Mouse (Mus musculus) fat pad, adult 2 months (tissue): ENCODE results near the gene Lhfpl3.

Experiments used
- DNase-seq: peaks from one replicate; pipeline ENCODE4 v3.0.0-alpha.2; 2011; ENCODE audit warnings: low read depth, low spot score; ENCODE audit errors: extremely low read depth

The Lhfpl3 gene

DNA sequence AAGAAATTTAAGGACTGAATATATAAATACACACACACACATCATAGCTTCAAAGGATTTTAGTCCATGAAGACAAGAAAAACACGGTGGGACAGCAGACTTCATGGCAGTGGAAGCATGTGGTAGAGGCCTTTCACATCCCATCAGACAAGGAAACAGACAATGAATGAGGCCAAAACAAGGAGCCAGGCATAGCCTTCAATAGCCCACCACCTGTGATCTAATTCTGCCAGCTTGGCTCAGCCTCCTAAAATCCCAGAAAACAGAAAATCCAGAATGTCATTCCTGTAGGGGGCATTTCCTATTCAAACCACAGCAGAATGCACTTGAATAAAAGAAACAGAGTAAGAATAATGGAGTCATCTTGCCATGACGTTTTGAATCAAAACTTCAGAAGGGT, 381.0 kb downstream of the Lhfpl3 start:
- DNase-seq: no peak

DNA sequence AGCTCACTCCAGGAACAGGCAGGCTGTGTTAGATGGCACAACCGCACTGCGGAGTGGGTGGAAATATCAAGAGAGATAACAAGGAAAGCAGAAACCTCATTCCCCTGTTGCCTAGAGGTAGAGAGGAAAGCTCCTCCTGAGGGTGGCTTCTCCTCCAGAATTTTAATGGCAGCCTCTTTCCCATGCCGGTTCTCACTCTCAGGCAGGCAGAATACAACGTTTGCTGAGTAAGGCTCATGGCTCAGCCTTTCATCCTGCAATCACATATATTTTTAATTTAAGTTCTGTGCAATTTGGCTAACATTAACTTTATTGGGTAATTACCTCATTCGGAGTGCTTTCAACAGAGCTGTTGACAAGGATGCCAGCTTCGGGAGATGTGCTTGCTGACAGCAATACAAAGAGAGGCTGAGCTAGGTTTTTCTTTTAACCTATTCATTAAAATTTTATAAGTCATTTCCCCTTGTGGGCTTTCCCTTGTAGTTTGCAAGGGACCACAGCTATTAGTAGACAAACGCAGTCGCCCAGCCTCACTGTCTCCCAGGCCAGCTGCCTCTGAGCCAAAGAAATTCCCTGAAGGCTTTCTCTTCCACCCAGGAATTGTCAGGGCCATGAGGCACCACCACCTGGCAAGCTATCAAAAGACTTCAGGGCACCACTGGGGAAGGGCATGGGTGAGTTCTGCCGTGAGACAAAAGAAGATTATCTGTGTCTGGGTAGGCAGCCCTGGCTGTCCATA, 394.5 kb downstream of the Lhfpl3 start:
- no peak for DNase-seq

DNA sequence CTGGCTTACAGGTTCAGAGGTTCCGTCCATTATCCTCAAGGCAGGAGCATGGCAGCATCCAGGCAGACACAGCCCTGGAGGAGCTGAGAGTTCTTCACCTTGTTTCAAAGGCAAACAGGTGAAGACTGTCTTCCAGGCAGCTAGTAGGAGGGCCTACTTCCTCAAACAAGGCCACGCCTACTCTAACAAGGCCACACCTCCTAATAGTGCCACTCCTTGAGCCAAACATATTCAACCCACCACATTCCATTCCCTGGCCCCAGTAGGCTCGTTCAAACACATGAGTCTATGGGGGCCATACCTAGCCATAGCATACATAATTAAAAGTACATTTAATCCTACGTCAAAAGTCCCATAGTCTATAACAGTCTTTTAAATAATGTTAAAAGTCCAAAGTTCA, 407.4 kb downstream of the Lhfpl3 start:
- DNase-seq: no peak

- DNase-seq: no peak
These were observed 408.6 kb downstream of the Lhfpl3 start for GRCm38 (mm10) chr5:23154439-23154838.

DNA sequence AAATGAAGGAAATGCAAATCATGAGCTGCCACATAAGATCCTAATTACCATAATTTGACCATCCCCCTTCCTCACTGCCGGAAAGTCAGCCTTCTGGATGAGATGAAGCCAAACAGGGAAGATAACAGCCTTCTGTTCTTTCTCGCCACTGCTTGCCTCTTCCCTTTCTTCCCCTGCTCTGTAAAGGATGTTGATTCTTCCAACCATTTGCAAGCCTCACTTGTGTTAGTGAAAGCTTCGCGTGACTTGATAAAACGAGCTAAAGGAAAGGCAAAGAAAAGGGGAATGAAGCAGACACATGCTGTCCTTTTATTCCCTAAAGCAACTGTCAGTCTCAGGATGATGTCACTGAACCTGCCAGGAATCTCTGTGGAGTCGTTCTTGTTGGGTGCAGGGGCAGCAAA, 420.1 kb downstream of the Lhfpl3 start:
- DNase-seq: no peak

- no peak for DNase-seq
These were observed 420.8 kb downstream of the Lhfpl3 start for GRCm38 (mm10) chr5:23166658-23167057.

GRCm38 (mm10) chr5:23189633-23190032, 443.8 kb downstream of the Lhfpl3 start:
- DNase-seq: no peak

DNA sequence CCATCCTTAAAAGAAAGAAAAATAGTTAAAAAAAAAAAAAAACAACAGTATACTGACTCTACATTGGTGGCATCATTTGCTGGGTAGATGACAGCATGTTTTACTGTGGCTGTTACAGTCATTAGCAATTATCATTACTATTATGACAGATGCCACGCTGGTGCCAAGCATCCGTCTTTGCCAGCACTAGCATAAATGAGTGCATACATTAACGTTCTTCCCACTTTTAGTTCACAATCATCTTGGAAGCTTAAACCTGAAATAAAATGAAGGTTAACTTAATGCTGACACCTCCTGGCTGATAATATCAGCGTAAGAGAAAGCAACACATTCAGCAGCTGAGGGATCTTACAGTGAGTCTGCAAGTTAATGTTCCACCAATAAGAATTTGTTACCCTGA, 451.0 kb downstream of the Lhfpl3 start:
- DNase-seq: no peak

DNA sequence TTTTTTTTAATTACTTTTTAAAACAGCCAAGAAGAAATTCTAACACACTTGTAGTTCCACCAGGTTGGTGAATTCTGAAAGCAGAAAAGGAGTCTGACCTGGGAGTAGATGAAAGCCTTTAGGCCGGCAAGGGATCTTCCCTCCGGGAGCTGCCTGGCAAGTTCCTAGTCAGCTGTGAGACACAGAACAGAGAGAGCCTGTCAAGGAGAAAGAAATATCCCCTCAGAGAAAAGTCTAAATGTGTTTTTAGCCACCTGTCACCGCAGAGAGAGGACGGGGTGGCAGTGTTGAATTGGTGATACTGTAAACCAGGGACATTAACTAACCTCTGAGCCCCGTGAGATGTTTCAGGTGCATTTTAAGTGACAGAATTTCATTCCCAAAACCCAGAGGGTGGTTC, 467.2 kb downstream of the Lhfpl3 start:
- DNase-seq: no peak

- no peak for DNase-seq
These were observed 468.8 kb downstream of the Lhfpl3 start for GRCm38 (mm10) chr5:23214646-23215045.

GRCm38 (mm10) chr5:23219655-23220054, 473.8 kb downstream of the Lhfpl3 start:
- no peak for DNase-seq

- DNase-seq: no peak
These were observed 479.1 kb downstream of the Lhfpl3 start for GRCm38 (mm10) chr5:23224759-23225536.

DNA sequence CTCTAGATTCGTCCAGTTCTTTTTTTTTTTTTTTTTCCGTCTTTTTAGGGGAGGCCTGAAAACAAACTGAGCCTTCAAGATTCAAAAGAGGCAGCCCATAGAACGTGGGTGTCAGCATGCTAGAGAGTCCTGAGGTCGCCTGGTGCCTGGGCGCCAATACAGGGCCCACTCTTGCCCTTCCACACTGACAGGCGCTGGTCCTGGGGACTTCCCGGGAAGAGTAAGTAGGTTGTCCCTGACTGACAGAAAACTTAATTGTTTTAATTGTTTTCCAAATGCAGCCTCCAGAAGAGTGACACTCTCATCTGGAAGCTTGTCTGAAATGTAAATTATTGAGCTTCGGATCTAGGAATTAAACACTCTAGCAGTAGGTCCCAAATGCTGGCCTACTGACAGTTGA, 479.8 kb downstream of the Lhfpl3 start:
- DNase-seq: no peak

- no peak for DNase-seq
These were observed 480.9 kb downstream of the Lhfpl3 start for GRCm38 (mm10) chr5:23226753-23227152.

GRCm38 (mm10) chr5:23246974-23247373, 501.1 kb downstream of the Lhfpl3 start:
- DNase-seq: no peak

DNA sequence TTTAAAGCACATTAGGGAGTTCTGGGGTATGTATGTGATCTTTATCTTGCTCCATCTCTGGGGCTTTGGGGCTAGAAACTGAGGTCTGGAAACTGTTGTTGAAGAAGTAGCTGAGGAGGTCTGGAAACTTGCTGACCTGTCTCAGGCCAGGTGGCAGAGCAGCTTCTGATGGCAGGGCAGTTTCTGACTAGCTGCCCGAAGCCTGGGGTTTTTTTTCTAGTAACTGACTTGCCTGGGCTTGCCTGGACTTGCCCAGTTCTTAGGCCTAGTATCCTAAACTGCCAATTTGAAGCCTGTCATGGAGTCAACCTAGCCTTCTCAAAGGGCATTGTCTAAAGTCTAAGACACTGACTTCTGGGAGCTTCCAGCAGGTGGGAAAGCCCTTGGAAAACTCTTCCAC, 501.9 kb downstream of the Lhfpl3 start:
- no peak for DNase-seq

DNA sequence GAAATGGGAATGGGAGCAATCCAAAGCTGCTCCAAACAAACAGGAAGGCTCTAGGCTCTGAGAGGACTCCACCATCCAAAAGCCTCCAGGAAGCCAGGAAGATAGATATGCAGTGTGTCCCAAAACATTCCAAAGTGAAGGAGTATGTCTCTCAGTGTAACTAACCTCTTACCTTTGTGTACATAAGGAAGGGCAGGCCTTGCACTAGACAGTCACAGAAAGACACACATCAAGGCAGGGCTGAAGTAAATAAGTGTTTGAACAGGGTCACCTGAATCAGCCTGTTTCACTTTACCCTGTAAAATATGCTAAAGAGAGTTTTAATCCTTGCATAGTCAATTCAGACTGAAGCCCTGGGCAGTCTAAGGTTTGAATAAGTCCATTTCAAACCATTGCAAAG, 502.4 kb downstream of the Lhfpl3 start:
- DNase-seq: no peak

DNA sequence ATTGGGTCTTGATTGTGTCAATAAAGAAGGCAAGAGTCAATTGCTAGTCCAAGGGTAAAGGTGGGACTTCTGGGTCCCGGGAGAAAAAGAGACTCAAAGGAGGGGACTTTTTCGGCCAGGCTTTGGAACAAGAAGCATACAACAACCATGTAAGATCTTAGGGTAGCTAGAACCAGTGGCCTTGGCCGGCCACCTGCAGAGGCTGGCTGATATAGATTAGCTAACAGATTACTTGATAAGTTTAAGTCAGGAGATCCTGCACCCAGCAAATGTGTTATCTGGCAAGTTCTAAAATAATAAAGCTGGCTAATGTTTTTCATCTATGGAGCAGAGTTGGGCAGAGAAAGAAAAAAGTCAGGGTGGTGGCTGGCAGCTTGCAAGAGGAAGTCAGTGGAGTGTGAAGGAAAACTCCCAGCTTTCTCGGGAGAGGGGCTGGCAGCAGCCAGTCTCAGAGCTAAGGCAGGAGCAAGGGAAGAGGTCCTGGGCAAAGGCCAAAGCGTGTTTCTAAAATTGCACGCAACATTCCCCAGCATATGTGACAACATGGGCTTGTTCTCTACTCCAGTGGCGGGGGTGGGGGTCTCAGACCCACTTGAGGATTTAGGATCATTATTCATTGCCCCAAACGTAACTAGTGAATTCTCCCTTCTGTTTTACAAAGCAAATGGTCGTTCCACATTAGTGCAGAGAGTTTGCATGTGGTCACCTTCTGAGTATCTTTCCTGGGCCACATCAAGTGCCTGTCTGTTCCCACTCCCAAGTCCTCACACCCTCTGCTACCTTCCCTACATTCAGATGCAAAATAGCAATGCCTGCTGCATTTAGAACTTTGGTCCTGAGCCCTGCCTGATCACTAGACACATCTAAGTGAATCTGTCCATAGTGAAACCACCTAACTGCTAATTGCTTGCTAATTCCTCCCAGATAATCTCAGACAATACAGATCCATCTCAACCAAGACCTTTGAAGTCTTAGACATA, 504.3 kb downstream of the Lhfpl3 start:
- DNase-seq: no peak

GRCm38 (mm10) chr5:23251462-23252224, 505.8 kb downstream of the Lhfpl3 start:
- no peak for DNase-seq

DNA sequence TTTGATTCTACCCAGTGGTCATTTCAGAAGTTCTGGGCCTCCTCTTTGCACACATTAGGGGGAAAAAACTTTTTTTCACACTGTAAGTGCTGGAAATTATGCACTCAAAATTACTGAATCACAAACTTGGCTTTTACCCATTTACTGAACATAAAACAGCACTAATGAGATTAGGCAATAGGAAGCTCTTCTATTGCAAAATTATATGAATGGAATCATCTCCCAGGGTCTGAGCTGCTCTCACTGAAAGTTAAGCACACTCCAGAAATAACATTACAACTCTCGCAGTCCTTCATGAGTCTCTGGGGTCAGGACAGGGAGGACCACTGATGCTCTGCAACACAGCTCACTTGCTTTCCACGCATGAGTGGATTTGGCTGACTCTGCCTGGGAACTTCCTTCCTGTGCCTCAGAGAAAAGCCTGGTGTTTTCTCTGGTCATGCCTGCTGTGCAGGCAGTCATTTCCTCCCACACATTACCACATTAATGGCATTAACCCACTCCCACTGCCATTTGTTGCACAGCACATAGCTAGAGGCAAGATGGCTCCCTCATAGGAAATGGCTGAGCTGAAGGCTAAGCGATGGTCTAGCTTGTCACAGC, 510.1 kb downstream of the Lhfpl3 start:
- peak; percentile 62 for DNase-seq
